Mouse (Mus musculus) heart, embryonic 11.5 days (tissue): ENCODE data around the gene Olfr467. TPM values are rescaled to one million over a fixed set of nuclear protein-coding genes. Genes with fewer than 3 reads are reported as not detected.

Source experiments
- ATAC-seq: fragments of 200-750 bp; cut with Nextera tagmentation; replicated peaks from 2 replicates; pipeline ENCODE4 v1.8.0; 2017; ENCODE audit warnings: moderate library complexity; ENCODE audit not compliant: insufficient number of reproducible peaks, low FRiP score, low TSS enrichment
- H3K27ac ChIP-seq: fragments of 300-500 bp; sonication (generic); 2 replicates; pipeline ENCODE4 v1.5.1; 2014; ENCODE audit warnings: mild to moderate bottlenecking, low read depth, low read length
- H3K27me3 ChIP-seq: fragments of 300-500 bp; sonication (generic); 2 replicates; pipeline ENCODE4 v1.6.1; 2014; ENCODE audit warnings: mild to moderate bottlenecking, low read length, mixed read lengths; ENCODE audit not compliant: control insufficient read depth, insufficient read depth
- H3K36me3 ChIP-seq: fragments of 300-500 bp; sonication (generic); 2 replicates; pipeline ENCODE4 v1.6.1; 2014; ENCODE audit warnings: mild to moderate bottlenecking, low read length, moderate library complexity, mixed read lengths; ENCODE audit not compliant: control insufficient read depth, insufficient read depth
- H3K4me1 ChIP-seq: fragments of 300-500 bp; sonication (generic); 2 replicates; pipeline ENCODE4 v1.6.1; 2014; ENCODE audit warnings: low read length; ENCODE audit not compliant: control insufficient read depth, insufficient read depth
- H3K4me2 ChIP-seq: fragments of 300-500 bp; sonication (generic); 2 replicates; pipeline ENCODE4 v1.6.1; 2014; ENCODE audit warnings: mild to moderate bottlenecking, moderate library complexity
- H3K4me3 ChIP-seq: fragments of 300-500 bp; sonication (generic); 2 replicates; pipeline ENCODE4 v1.5.1; 2014; ENCODE audit warnings: low read depth, low read length
- H3K9ac ChIP-seq: fragments of 300-500 bp; sonication (generic); 2 replicates; pipeline ENCODE4 v1.6.1; 2014; ENCODE audit warnings: mild to moderate bottlenecking, low read depth, low read length, moderate library complexity
- H3K9me3 ChIP-seq: fragments of 300-500 bp; sonication (generic); replicated peaks from 2 replicates; pipeline ENCODE4 v1.6.1; 2016; ENCODE audit warnings: low read length; ENCODE audit not compliant: control insufficient read depth
- WGBS: fragments of 180-500 bp; shearing (Covaris S2); extraction: QIAGEN DNeasy Blood & Tissue Kit; methylation state at CpG from one replicate; pipeline ENCODE4 v1.1.7; 2014; ENCODE audit not compliant: insufficient replicate concordance; 5-methylcytosine and 5-hydroxymethylcytosine counted together
- polyA plus RNA-seq: library from polyadenylated mRNA; unstranded; fragments of >200 nt; fragmentation: Nextera tagmentation; extraction: Ambion mirVana; gene quantifications from 2 replicates; pipeline ENCODE4 v1.2.1, GENCODE M21; 2014

The Olfr467 gene
- polyA plus RNA-seq: not detected in 2 replicates

DNA sequence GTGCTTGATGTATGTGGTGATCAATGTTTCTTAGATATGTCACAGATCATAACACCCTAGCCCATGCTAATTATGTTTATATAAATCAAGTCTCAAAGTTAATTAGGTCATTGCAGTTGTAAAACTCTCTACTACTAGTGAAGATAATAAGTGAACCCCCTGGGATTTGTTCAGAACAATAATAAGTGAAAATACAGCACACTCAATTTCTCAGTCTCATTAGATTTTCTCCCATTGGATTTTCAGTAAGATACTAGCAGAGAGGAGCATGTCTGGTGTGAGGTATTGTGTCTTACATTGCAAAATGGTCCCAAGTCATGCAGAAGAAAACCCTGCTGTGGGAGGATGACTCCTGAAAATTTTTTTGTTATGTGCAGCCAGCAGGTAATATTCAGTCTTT is at the start of gene Olfr467:
Gene Olfr467, plus strand, starts transcription at position 301 of the 400 bp plus-strand sequence.
- Histone ChIP-seq H3K4me3 (no peak within 1 kb of the TSS), H3K4me2 (no peak within 1 kb of the TSS), H3K36me3 (no peaks in the 10 kb centered on the region), H3K27ac (no peak within 1 kb of the TSS), H3K27me3 (no peaks in the 10 kb centered on the region), H3K9ac (no peak within 1 kb of the TSS), H3K4me1 (no peaks in the 10 kb centered on the region), H3K9me3 (no peaks in the 10 kb centered on the region)
- ATAC-seq: no peak

DNA sequence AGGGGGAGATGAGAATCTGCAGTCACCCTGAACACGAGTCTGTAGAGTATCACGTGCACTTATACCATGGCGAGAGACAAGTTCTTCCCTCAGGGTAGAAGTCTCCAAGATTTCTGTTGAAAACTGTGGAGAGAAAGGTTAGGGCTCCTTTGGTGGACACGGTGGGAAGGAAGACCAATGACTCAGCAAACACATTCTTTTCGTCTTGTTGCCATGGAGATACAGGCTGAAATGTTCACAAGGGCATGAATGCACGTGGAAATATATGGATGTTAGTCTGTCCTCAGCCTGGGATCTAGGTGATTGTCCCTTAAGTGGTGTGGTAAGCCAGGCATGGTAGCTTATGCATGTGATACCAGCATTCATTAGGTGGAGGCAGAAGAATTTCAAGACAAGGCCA is 41.3 kb upstream of the Olfr467 start:
- Histone ChIP-seq H3K36me3 (no peaks in the 10 kb centered on the region), H3K9ac (no peak overlapping the region), H3K4me3 (no peak overlapping the region), H3K4me1 (no peaks in the 10 kb centered on the region), H3K4me2 (no peak overlapping the region), H3K9me3 (no peaks in the 10 kb centered on the region), H3K27ac (no peak overlapping the region), H3K27me3 (no peaks in the 10 kb centered on the region)
- ATAC-seq: no peak
- 61% methylated on average over 6 of the region's 6 CpGs for WGBS

DNA sequence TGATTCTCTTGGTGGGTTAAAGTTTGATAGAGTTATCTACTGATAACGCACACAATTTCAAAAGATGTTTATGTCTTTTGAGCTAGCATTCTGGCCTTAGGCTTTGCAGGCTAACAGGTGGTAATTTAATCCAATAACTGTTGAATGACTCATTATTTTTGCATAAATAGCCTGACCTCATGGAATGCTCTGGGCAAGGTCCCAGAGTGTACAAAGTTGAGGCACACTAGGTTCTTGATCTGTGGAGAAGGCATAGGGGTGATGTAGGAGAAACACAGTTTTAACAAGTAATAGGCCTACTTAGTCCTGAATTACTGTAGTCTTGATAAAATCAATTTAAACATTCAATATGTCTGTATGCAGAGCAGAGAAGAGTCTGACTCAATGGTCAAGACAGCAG is 33.8 kb upstream of the Olfr467 start:
- Histone ChIP-seq H3K27me3 (no peaks in the 10 kb centered on the region), H3K9me3 (no peaks in the 10 kb centered on the region), H3K27ac (no peak overlapping the region), H3K9ac (no peak overlapping the region), H3K4me2 (no peak overlapping the region), H3K36me3 (no peaks in the 10 kb centered on the region), H3K4me1 (no peaks in the 10 kb centered on the region), H3K4me3 (no peak overlapping the region)
- ATAC-seq: no peak
- WGBS: 72% methylated on average over 1 of the region's 1 CpGs

DNA sequence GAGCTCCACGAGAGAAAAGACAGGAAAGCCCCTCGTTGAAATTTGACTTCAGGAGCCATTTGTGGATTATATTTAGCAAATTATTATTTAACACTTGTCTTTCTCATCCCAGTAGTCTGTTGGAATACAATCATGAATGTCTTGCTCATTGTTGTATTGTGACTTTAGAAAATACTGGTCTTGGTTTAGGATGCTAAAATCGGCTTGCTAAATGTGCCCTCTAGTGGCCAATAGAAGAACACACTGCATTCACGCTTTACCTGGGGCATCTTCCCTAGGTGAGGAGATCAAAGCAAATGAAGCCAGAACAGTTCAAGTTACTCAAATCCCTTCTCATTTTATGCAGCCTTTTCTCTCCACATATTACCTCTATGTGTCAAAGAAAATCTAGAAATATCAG is 32.5 kb upstream of the Olfr467 start:
- no peaks in the 10 kb centered on the region for H3K4me1 ChIP-seq
- no peaks in the 10 kb centered on the region for H3K36me3 ChIP-seq
- H3K9ac ChIP-seq: no peak overlapping the region
- H3K4me3 ChIP-seq: no peak overlapping the region
- ATAC-seq: no peak
- whole genome bisulfite sequencing: 39% methylated on average over 4 of the region's 4 CpGs
- no peaks in the 10 kb centered on the region for H3K27me3 ChIP-seq
- no peak overlapping the region for H3K4me2 ChIP-seq
- no peak overlapping the region for H3K27ac ChIP-seq
- H3K9me3 ChIP-seq: no peaks in the 10 kb centered on the region

DNA sequence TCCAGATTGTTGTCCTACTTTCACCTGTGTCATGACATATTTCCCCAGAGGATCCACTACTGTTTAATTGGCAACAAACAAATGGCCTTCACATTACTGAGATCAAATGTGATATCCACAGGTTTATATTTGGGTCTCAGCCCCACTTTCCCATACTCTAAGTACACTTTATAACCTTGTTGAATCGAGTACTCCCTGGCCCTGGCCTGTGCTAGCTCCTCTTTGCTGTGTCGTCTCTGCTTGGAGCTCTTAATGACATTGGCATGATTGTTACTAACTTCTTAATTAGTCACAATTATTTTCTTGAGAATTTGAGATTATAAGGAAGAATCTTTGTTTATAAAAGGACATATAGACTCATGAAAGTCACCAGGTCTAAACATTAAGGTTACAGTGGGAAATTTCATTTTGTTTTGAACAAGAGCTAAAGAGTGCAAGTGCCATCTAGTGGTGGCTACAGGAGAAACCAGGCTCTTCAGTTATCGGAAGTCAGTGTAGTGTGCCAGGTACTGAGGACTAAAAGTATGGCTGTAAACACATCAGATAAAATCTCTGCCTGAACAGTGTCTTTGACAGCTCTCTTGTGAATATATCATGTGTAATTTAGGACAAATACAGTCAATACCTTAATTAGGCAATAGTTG is 24.0 kb upstream of the Olfr467 start:
- ATAC-seq: no peak
- Histone ChIP-seq H3K27ac (no peak overlapping the region), H3K9me3 (no peaks in the 10 kb centered on the region), H3K4me2 (no peak overlapping the region), H3K36me3 (no peaks in the 10 kb centered on the region), H3K27me3 (no peaks in the 10 kb centered on the region), H3K4me1 (no peaks in the 10 kb centered on the region), H3K4me3 (no peak overlapping the region), H3K9ac (no peak overlapping the region)
- 57% methylated on average over 3 of the region's 3 CpGs for WGBS

DNA sequence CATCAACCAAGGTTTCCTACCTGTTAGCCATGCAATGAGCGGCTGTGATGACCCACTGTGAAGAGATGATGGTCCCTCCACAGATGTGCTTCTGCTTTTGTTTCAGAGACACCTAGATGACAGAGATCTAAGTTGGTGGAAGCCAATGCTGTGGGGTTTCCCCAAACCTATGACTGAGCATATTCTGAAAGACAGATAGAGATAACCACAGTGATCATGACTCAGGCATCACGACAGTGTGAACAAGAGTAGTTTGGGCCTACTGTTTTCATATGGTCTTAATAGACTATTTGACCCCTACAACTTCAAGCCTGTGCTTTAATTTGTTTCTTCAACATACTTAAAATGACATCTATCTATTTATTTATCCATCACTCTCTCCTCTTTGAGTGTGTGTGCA is 15.6 kb upstream of the Olfr467 start:
- H3K9me3 ChIP-seq: no peaks in the 10 kb centered on the region
- ATAC-seq: no peak
- H3K36me3 ChIP-seq: no peaks in the 10 kb centered on the region
- H3K4me2 ChIP-seq: no peak overlapping the region
- no peak overlapping the region for H3K4me3 ChIP-seq
- no peaks in the 10 kb centered on the region for H3K4me1 ChIP-seq
- no peak overlapping the region for H3K9ac ChIP-seq
- H3K27me3 ChIP-seq: no peaks in the 10 kb centered on the region
- WGBS: 81% methylated on average over 2 of the region's 2 CpGs
- H3K27ac ChIP-seq: no peak overlapping the region

DNA sequence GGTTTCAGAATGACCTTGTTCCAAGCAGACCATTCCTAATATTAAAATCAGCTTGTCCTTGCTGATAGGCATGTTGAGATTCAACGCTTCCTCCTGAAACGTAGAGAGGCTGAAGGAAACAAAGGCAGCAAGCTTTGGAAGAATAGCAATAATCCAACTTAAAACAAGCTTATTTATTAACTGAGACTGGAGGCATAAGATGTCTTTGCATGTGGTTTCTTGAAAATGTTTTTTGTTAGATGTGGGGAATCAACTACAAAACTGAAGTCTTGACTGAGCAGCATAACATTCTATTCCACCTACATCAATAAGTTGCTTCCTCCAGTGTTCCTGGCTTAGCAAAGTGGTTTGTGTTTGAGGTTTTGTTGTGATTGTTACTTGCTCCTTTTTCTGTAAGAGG is 11.0 kb upstream of the Olfr467 start, which contains the start of gene Ovch2:
Gene Ovch2, minus strand, starts transcription at position 101 of the 400 bp plus-strand sequence.
- no peak for ATAC-seq
- Histone ChIP-seq H3K4me3 (no peak within 1 kb of the TSS), H3K9ac (no peak within 1 kb of the TSS), H3K36me3 (no peaks in the 10 kb centered on the region), H3K27me3 (no peaks in the 10 kb centered on the region), H3K4me2 (no peak within 1 kb of the TSS), H3K9me3 (no peaks in the 10 kb centered on the region), H3K4me1 (no peaks in the 10 kb centered on the region), H3K27ac (no peak within 1 kb of the TSS)
- WGBS: 76% methylated on average over 2 of the region's 2 CpGs

DNA sequence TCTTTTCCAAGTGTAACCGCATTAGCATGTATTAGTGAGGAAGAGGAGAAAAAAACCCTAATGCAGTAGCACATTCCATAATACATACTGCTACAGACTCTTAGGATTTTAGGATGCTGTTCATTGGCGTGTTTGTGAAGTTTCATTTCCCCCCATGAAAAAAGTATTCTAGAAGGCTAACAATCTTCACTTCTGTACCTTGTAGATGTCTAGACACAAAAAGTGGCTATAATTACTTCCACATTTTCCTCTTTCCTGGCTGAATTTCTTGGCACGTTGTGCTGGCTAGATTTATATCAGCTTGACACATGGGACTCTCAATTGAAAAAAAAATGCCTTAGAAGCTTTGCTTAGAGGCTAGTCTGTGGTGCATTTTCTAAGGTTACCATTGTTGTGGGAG is 9.9 kb upstream of the Olfr467 start:
- H3K4me1 ChIP-seq: no peaks in the 10 kb centered on the region
- WGBS: 74% methylated on average over 3 of the region's 3 CpGs
- no peak for ATAC-seq
- no peak overlapping the region for H3K4me2 ChIP-seq
- no peak overlapping the region for H3K27ac ChIP-seq
- no peaks in the 10 kb centered on the region for H3K9me3 ChIP-seq
- no peaks in the 10 kb centered on the region for H3K27me3 ChIP-seq
- no peaks in the 10 kb centered on the region for H3K36me3 ChIP-seq
- H3K9ac ChIP-seq: no peak overlapping the region
- no peak overlapping the region for H3K4me3 ChIP-seq

DNA sequence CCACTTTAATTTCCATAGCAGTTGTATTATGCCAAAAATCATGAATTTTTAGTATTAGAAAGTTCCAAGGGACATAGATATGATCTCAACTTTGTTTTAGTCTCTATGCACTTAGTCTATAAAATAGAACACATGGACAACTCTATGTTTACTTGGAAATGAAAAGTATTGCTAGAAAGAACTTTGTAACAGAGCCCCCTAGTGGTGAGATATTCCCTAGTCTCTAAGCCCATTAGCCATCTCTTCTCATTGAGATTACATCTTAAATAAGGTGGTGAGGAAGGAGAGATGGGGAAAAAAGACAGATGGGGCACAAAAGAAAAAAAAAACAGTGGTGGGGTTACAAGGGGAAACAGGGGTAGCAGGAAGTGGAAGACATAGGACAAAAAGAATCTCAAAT is 7.4 kb downstream of the Olfr467 start:
- H3K9me3 ChIP-seq: no peaks in the 10 kb centered on the region
- H3K4me3 ChIP-seq: no peak overlapping the region
- ATAC-seq: no peak
- H3K36me3 ChIP-seq: no peaks in the 10 kb centered on the region
- no peak overlapping the region for H3K27ac ChIP-seq
- no peak overlapping the region for H3K9ac ChIP-seq
- no peaks in the 10 kb centered on the region for H3K4me1 ChIP-seq
- no peaks in the 10 kb centered on the region for H3K27me3 ChIP-seq
- H3K4me2 ChIP-seq: no peak overlapping the region
